Mouse (Mus musculus) kidney, embryonic 16.5 days (tissue): ENCODE data around the gene Sh3bp2. TPM values are rescaled to one million over a fixed set of nuclear protein-coding genes. Genes with fewer than 3 reads are reported as not detected.

Source experiments
- ATAC-seq: fragments of 200-750 bp; cut with Nextera tagmentation; 2 replicates; pipeline ENCODE4 v1.8.0; 2017; ENCODE audit warnings: moderate TSS enrichment; ENCODE audit not compliant: low FRiP score, low TSS enrichment
- H3K27ac ChIP-seq: fragments of 300-500 bp; sonication (generic); 2 replicates; pipeline ENCODE4 v1.5.1; 2014; ENCODE audit warnings: low read length
- H3K27me3 ChIP-seq: fragments of 300-500 bp; sonication (generic); 2 replicates; pipeline ENCODE4 v1.6.1; 2014; ENCODE audit warnings: low read length, control low read depth, mixed read lengths; ENCODE audit not compliant: insufficient read depth
- H3K36me3 ChIP-seq: fragments of 300-500 bp; sonication (generic); 2 replicates; pipeline ENCODE4 v1.6.1; 2014; ENCODE audit warnings: low read length, control low read depth, mixed read lengths; ENCODE audit not compliant: insufficient read depth
- H3K4me1 ChIP-seq: fragments of 300-500 bp; sonication (generic); 2 replicates; pipeline ENCODE4 v1.6.1; 2014; ENCODE audit warnings: low read length, control low read depth, mixed read lengths; ENCODE audit not compliant: insufficient read depth
- H3K4me2 ChIP-seq: fragments of 300-500 bp; sonication (generic); replicated peaks from 2 replicates; pipeline ENCODE4 v1.6.1; 2014; ENCODE audit warnings: low read depth, low read length
- H3K4me3 ChIP-seq: fragments of 300-500 bp; sonication (generic); 2 replicates; pipeline ENCODE4 v1.5.1; 2014; ENCODE audit warnings: mild to moderate bottlenecking, low read length
- H3K9ac ChIP-seq: fragments of 300-500 bp; sonication (generic); replicated peaks from 2 replicates; pipeline ENCODE4 v1.6.1; 2014; ENCODE audit warnings: low read length
- H3K9me3 ChIP-seq: fragments of 300-500 bp; sonication (generic); 2 replicates; pipeline ENCODE4 v1.6.1; 2016; ENCODE audit warnings: low read length, control low read depth
- WGBS: fragments of 180-500 bp; shearing (Covaris S2); extraction: QIAGEN DNeasy Blood & Tissue Kit; methylation state at CpG from one replicate; pipeline ENCODE4 v1.1.7; 2014; 5-methylcytosine and 5-hydroxymethylcytosine counted together
- microRNA-seq: library from miRNA; unstranded; fragments of <30 nt; microRNA quantifications from one replicate; pipeline ENCODE4, GENCODE M21; 2016
- polyA plus RNA-seq: library from polyadenylated mRNA; unstranded; fragments of >200 nt; fragmentation: Nextera tagmentation; extraction: Ambion mirVana; gene quantifications from 2 replicates; pipeline ENCODE4 v1.2.1, GENCODE M21; 2015

Sh3bp2 gene
- polyA plus RNA-seq, 1 experiment from 2014 or later, result 5.6 TPM

GRCm38 (mm10) chr5:34592666-34593065, 67.0 kb downstream of the Sh3bp2 start:
- ATAC-seq, result no peak
- no peak overlapping the region for H3K9ac ChIP-seq
- no peak overlapping the region for H3K4me2 ChIP-seq
- H3K4me3 ChIP-seq, result no peak overlapping the region
- WGBS, result 94% methylated on average over 6 of the region's 6 CpGs
- H3K9me3 ChIP-seq, result no peaks in the 10 kb centered on the region
- no peaks in the 10 kb centered on the region for H3K27me3 ChIP-seq
- peaks cover 6% of the 10 kb centered on the region for H3K36me3 ChIP-seq
- H3K27ac ChIP-seq, result no peak overlapping the region
- H3K4me1 ChIP-seq, result 0 out of 2 replicates have a peak, but pooled peaks cover 6% of the 10 kb centered on the region

- 96% methylated on average over 9 of the region's 9 CpGs for WGBS
- no peaks in the 10 kb centered on the region for H3K9me3 ChIP-seq
- peaks cover 9% of the 10 kb centered on the region for H3K36me3 ChIP-seq
- no peak overlapping the region for H3K9ac ChIP-seq
- H3K4me3 ChIP-seq, result no peak overlapping the region
- H3K4me2 ChIP-seq, result no peak overlapping the region
- no peak overlapping the region for H3K27ac ChIP-seq
- H3K27me3 ChIP-seq, result no peaks in the 10 kb centered on the region
- no peak for ATAC-seq
- 0 out of 2 replicates have a peak, but pooled peaks cover 6% of the 10 kb centered on the region for H3K4me1 ChIP-seq
Observed at GRCm38 (mm10) chr5:34593202-34593727, 67.6 kb downstream of the Sh3bp2 start.

GRCm38 (mm10) chr5:34604576-34604975, 78.9 kb downstream of the Sh3bp2 start:
- Histone ChIP-seq H3K9me3 (no peaks in the 10 kb centered on the region), H3K9ac (no peak overlapping the region), H3K27ac (no peak overlapping the region), H3K4me1 (no peaks in the 10 kb centered on the region), H3K4me2 (no peak overlapping the region), H3K4me3 (no peak overlapping the region), H3K36me3 (peaks cover 35% of the 10 kb centered on the region), H3K27me3 (no peaks in the 10 kb centered on the region)
- 97% methylated on average over 5 of the region's 5 CpGs for WGBS
- no peak for ATAC-seq

- H3K36me3 ChIP-seq, result peaks cover 42% of the 10 kb centered on the region
- WGBS, result 93% methylated on average over 8 of the region's 8 CpGs
- no peak for ATAC-seq
Observed at GRCm38 (mm10) chr5:34607100-34607880, 81.7 kb downstream of the Sh3bp2 start.

GRCm38 (mm10) chr5:34608226-34608625, 82.6 kb downstream of the Sh3bp2 start:
- H3K4me3 ChIP-seq, result no peak overlapping the region
- H3K4me1 ChIP-seq, result no peaks in the 10 kb centered on the region
- WGBS, result 83% methylated on average over 3 of the region's 3 CpGs
- no peaks in the 10 kb centered on the region for H3K27me3 ChIP-seq
- no peak overlapping the region for H3K27ac ChIP-seq
- no peak overlapping the region for H3K4me2 ChIP-seq
- no peak for ATAC-seq
- H3K36me3 ChIP-seq, result peaks cover 43% of the 10 kb centered on the region
- H3K9me3 ChIP-seq, result no peaks in the 10 kb centered on the region
- no peak overlapping the region for H3K9ac ChIP-seq

More at GRCm38 (mm10) chr5:34607100-34607880, 81.7 kb downstream of the Sh3bp2 start:
- H3K9ac ChIP-seq, result no peak overlapping the region
- H3K4me1 ChIP-seq, result no peaks in the 10 kb centered on the region
- no peaks in the 10 kb centered on the region for H3K9me3 ChIP-seq
- H3K4me3 ChIP-seq, result no peak overlapping the region
- no peaks in the 10 kb centered on the region for H3K27me3 ChIP-seq
- H3K27ac ChIP-seq, result no peak overlapping the region
- H3K4me2 ChIP-seq, result no peak overlapping the region

GRCm38 (mm10) chr5:34609966-34610365, 84.3 kb downstream of the Sh3bp2 start:
- ATAC-seq, result no peak
- Histone ChIP-seq H3K36me3 (peaks cover 52% of the 10 kb centered on the region), H3K4me2 (no peak overlapping the region), H3K27me3 (no peaks in the 10 kb centered on the region), H3K4me1 (no peaks in the 10 kb centered on the region), H3K27ac (no peak overlapping the region), H3K9ac (no peak overlapping the region), H3K4me3 (no peak overlapping the region), H3K9me3 (no peaks in the 10 kb centered on the region)
- 89% methylated on average over 4 of the region's 4 CpGs for WGBS

Small RNA genes within 50 kb of the gene (microRNA-seq; reads per million reads assigned to microRNA genes)
- not detected for gene Mir7036b

Other genes starting within 250 kb of the Sh3bp2 start
- 0.21 and 0.34 TPM in 2 replicates for gene Zfyve28, start 237.4 kb upstream of the Sh3bp2 start, polyA plus RNA-seq
- not detected in 2 replicates for gene Cfap99, start 237.2 kb upstream of the Sh3bp2 start, polyA plus RNA-seq
- 192 and 196 TPM in 2 replicates for gene Rnf4, start 189.5 kb upstream of the Sh3bp2 start, polyA plus RNA-seq
- 10.1 and 11.4 TPM in 2 replicates for gene Fam193a, start 155.9 kb upstream of the Sh3bp2 start, polyA plus RNA-seq
- gene Tnip2, start 11.8 kb upstream of the Sh3bp2 start, polyA plus RNA-seq, result 22.6 and 25.0 TPM in 2 replicates
- gene Add1, start 47.8 kb downstream of the Sh3bp2 start, polyA plus RNA-seq, result 217 and 219 TPM in 2 replicates
- 154 and 156 TPM in 2 replicates for gene Mfsd10, start 111.4 kb downstream of the Sh3bp2 start, polyA plus RNA-seq
- 24.5 and 24.8 TPM in 2 replicates for gene Nop14, start 134.3 kb downstream of the Sh3bp2 start, polyA plus RNA-seq
- gene Grk4, start 134.5 kb downstream of the Sh3bp2 start, polyA plus RNA-seq, result 2.3 and 2.7 TPM in 2 replicates
- 11.1 and 13.9 TPM in 2 replicates for gene Htt, start 235.9 kb downstream of the Sh3bp2 start, polyA plus RNA-seq